Mouse (Mus musculus) lung, postnatal 0 days (tissue): ENCODE measurements around the gene Maats1.

ENCODE experiments used
- CTCF ChIP-seq: IDR thresholded peaks from 2 replicates; pipeline ENCODE4 v1.5.1; 2016; ENCODE audit warnings: antibody characterized with exemption, mild to moderate bottlenecking
- EP300 ChIP-seq: IDR thresholded peaks from 2 replicates; pipeline ENCODE4 v1.6.1; 2016; ENCODE audit warnings: antibody characterized with exemption, mild to moderate bottlenecking, control low read depth

DNA sequence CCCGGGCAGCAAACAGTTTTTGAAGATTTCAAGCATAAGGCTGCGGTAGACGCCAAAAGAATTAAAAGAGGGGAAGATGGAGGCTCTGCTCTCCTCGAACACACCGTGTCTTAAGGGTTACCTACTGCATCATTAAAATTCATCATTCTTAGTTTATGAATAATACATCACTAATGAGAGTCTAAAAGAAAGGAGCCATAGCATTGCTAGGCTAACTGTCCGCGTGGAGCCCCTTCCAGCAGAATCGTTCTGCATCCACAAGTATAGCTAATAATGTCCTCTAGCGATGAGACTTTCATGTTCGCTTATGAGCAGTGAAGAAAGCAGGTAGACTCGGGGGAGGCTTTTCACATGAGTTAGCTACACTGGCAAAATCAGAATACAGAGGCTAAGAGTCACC is 33.7 kb downstream of the Maats1 start:
- no peak for TF ChIP-seq CTCF
- TF ChIP-seq EP300 = no peak
